Mouse (Mus musculus) MEL (cell line): Measurements from ENCODE around the gene Pknox1. TPM values are rescaled to one million over a fixed set of nuclear protein-coding genes. Genes with fewer than 3 reads are reported as not detected.

Experiments
- DNase-seq: peaks from one replicate; pipeline ENCODE4 v3.0.0; 2011; ENCODE audit warnings: low read depth, low spot score
- H3K27ac ChIP-seq: 2 replicates; pipeline ENCODE4 v1.5.1; 2012; ENCODE audit warnings: low read depth, mild to moderate bottlenecking, control low read depth, low read length, moderate library complexity; ENCODE audit not compliant: control insufficient read depth
- H3K27me3 ChIP-seq, 2 experiments: fragments of 150-350 bp in 1 of 2; sonication (generic) in 1 of 2; 2 replicates each; pipeline ENCODE4 v1.6.1; 2012; ENCODE audit warnings: low read length in 2 of 2, mild to moderate bottlenecking in 2 of 2, improper control_type of control experiment in 1 of 2, moderate library complexity in 1 of 2; ENCODE audit not compliant: insufficient read depth in 2 of 2, control insufficient read depth in 1 of 2
- H3K36me3 ChIP-seq, 2 experiments: 2 replicates each; pipeline ENCODE4 v1.6.1; 2012 to 2014; ENCODE audit warnings: low read length in 2 of 2, improper control_type of control experiment in 1 of 2, inconsistent platforms in 1 of 2, mild to moderate bottlenecking in 1 of 2; ENCODE audit not compliant: insufficient read depth in 2 of 2, control insufficient read depth in 1 of 2
- H3K4me1 ChIP-seq, 2 experiments: fragments of 150-350 bp in 1 of 2; sonication (generic) in 1 of 2; 2 replicates each; pipeline ENCODE4 v1.6.1; 2012; ENCODE audit warnings: low read length in 2 of 2, improper control_type of control experiment in 1 of 2, mild to moderate bottlenecking in 1 of 2; ENCODE audit not compliant: insufficient read depth in 2 of 2, control insufficient read depth in 1 of 2
- H3K4me3 ChIP-seq, 2 experiments: fragments of 150-350 bp in 1 of 2; sonication (generic) in 1 of 2; 2 replicates each; pipeline ENCODE4 v1.5.1; 2012; ENCODE audit warnings: low read depth in 2 of 2, low read length in 2 of 2, mild to moderate bottlenecking in 2 of 2, moderate library complexity in 2 of 2, control low read depth in 1 of 2, improper control_type of control experiment in 1 of 2; ENCODE audit not compliant: control insufficient read depth in 1 of 2, insufficient read depth in 1 of 2
- H3K79me2 ChIP-seq: 2 replicates; pipeline ENCODE4 v1.6.1; 2012; ENCODE audit warnings: mild to moderate bottlenecking, low read length, moderate library complexity; ENCODE audit not compliant: control insufficient read depth, poor library complexity, insufficient read depth
- H3K9ac ChIP-seq: 2 replicates; pipeline ENCODE4 v1.6.1; 2012; ENCODE audit warnings: low read depth, mild to moderate bottlenecking, control low read depth, low read length, moderate library complexity; ENCODE audit not compliant: control insufficient read depth, poor library complexity, severe bottlenecking
- H3K9me3 ChIP-seq: fragments of 150-350 bp; sonication (generic); replicated peaks from 2 replicates; pipeline ENCODE4 v1.6.1; 2012; ENCODE audit warnings: mild to moderate bottlenecking, low read length, improper control_type of control experiment, moderate library complexity; ENCODE audit not compliant: insufficient read depth
- E2F4 ChIP-seq: IDR thresholded peaks from 2 replicates; pipeline ENCODE4 v1.6.1; 2011; ENCODE audit warnings: low read depth, low read length, improper control_type of control experiment, borderline replicate concordance
- ELF1 ChIP-seq: IDR thresholded peaks from 2 replicates; pipeline ENCODE4 v1.6.1; 2014; ENCODE audit warnings: low read depth, mild to moderate bottlenecking, inconsistent platforms, low read length, improper control_type of control experiment, moderate library complexity
- ETS1 ChIP-seq: IDR thresholded peaks from 2 replicates; pipeline ENCODE4 v1.6.1; 2012; ENCODE audit warnings: low read depth, mild to moderate bottlenecking, inconsistent platforms, low read length, improper control_type of control experiment, moderate library complexity
- HCFC1 ChIP-seq: IDR thresholded peaks from 2 replicates; pipeline ENCODE4 v1.6.1; 2012; ENCODE audit warnings: low read depth, mild to moderate bottlenecking, inconsistent platforms, low read length, improper control_type of control experiment, moderate library complexity
- MAFK ChIP-seq: IDR thresholded peaks from 2 replicates; pipeline ENCODE4 v1.6.1; 2011; ENCODE audit warnings: low read depth, mild to moderate bottlenecking, low read length, improper control_type of control experiment, borderline replicate concordance
- MAX ChIP-seq: IDR thresholded peaks from 2 replicates; pipeline ENCODE4 v1.6.1; 2011; ENCODE audit warnings: low read length, improper control_type of control experiment
- MYB ChIP-seq: IDR thresholded peaks from 2 replicates; pipeline ENCODE4 v1.6.1; 2011; ENCODE audit warnings: mild to moderate bottlenecking, low read depth, low read length, improper control_type of control experiment
- MYC ChIP-seq: IDR thresholded peaks from 2 replicates; pipeline ENCODE4 v1.6.1; 2011; ENCODE audit warnings: low read depth, mild to moderate bottlenecking, low read length, improper control_type of control experiment, moderate library complexity
- NELFE ChIP-seq: IDR thresholded peaks from 2 replicates; pipeline ENCODE4 v1.6.1; 2011; ENCODE audit warnings: low read depth, low read length, improper control_type of control experiment
- NRF1 ChIP-seq: IDR thresholded peaks from 2 replicates; pipeline ENCODE4 v1.6.1; 2014; ENCODE audit warnings: low read depth, mild to moderate bottlenecking, inconsistent platforms, low read length, improper control_type of control experiment, moderate library complexity; ENCODE audit not compliant: poor library complexity, insufficient read depth, severe bottlenecking
- POLR2A ChIP-seq, 2 experiments: IDR thresholded peaks; 2 replicates each; pipeline ENCODE4 v1.6.1; 2011 to 2012; ENCODE audit warnings: low read length in 2 of 2, mild to moderate bottlenecking in 2 of 2, control low read depth in 1 of 2, improper control_type of control experiment in 1 of 2, low read depth in 1 of 2, moderate library complexity in 1 of 2; ENCODE audit not compliant: control insufficient read depth in 1 of 2, insufficient read depth in 1 of 2, poor library complexity in 1 of 2
- POLR2AphosphoS2 ChIP-seq: IDR thresholded peaks from 2 replicates; pipeline ENCODE4 v1.6.1; 2011; ENCODE audit warnings: low read length, improper control_type of control experiment
- SIN3A ChIP-seq: IDR thresholded peaks from 2 replicates; pipeline ENCODE4 v1.6.1; 2012; ENCODE audit warnings: low read length, improper control_type of control experiment, inconsistent platforms
- TBP ChIP-seq: IDR thresholded peaks from 2 replicates; pipeline ENCODE4 v1.8.0; 2011; ENCODE audit warnings: low read depth, low read length, improper control_type of control experiment
- TCF12 ChIP-seq: IDR thresholded peaks from 2 replicates; pipeline ENCODE4 v1.6.1; 2014; ENCODE audit warnings: low read depth, mild to moderate bottlenecking, inconsistent platforms, low read length, improper control_type of control experiment, moderate library complexity
- USF1 ChIP-seq: IDR thresholded peaks from 2 replicates; pipeline ENCODE4 v1.6.1; 2014; ENCODE audit warnings: low read depth, mild to moderate bottlenecking, inconsistent platforms, low read length, improper control_type of control experiment, moderate library complexity
- ZKSCAN1 ChIP-seq: IDR thresholded peaks from 2 replicates; pipeline ENCODE4 v1.6.1; 2012; ENCODE audit warnings: low read depth, mild to moderate bottlenecking, inconsistent platforms, low read length, improper control_type of control experiment, moderate library complexity
- ZMIZ1 ChIP-seq: IDR thresholded peaks from 2 replicates; pipeline ENCODE4 v1.6.1; 2012; ENCODE audit warnings: low read depth, mild to moderate bottlenecking, inconsistent platforms, low read length, improper control_type of control experiment, moderate library complexity
- polyA plus RNA-seq, 2 experiments: library from polyadenylated mRNA; stranded (reverse) in 1 of 2; unstranded in 1 of 2; fragments of >175 nt in 1 of 2; fragments of >200 nt in 1 of 2; gene quantifications; 2 replicates each; pipeline versions ENCODE4 v1.2.1 to v1.2.4; 2012; ENCODE audit warnings: low replicate concordance in 2 of 2, low read depth in 1 of 2; ENCODE audit not compliant: insufficient read length in 2 of 2, insufficient read depth in 1 of 2, missing spikeins in 1 of 2
- total RNA-seq: library from RNA; depleted of rRNA; stranded (reverse); fragments of 300-350 nt; gene quantifications from 2 replicates; pipeline ENCODE4 v1.2.3, GENCODE M21; 2012

Gene Pknox1
- total and polyA plus RNA-seq, 3 experiments, result 13.2 to 34.1 (median 13.6) TPM

DNA sequence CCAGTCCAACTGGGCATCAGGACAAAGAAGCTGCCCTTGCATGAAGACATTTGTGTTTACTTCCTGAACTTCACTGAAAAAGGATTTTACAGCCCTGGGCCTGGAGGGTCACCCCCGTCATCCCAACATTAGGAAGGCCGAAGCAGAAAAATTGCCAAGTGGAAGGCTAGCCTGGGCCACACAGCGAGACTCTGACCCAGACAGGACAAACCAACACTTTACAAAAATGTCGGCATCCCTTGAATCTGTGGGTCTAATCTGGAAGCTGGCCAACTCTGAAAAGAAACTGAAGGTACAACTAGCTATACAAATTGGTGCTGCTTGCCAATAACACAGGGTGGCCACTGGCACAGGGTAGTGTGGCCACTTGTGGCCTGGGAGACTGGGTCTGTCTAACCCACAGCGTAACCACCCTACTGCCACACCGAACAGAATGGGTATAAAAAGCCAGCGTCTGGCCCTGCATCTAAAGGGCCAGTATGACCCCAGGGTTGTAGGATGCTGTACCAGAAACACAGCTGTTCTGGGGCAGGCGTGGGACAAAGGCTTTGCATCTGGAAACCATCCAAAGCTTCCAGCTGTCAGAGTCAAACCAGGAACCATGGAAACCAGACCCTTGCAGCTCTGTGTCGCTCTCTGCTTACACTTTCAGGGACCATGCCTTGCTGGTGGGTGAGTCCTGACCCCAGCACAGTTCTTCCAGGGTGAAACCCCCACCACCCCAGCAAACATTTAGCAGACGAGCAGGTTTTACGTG lies 7.2 kb upstream of the Pknox1 start:
- Histone ChIP-seq H3K9me3 (no peaks in the 10 kb centered on the region), H3K9ac (peak overlapping the region; percentile 37), H3K27me3 (no peaks in the 10 kb centered on the region), H3K79me2 (peaks cover 16% of the 10 kb centered on the region), H3K4me3 (peak overlapping the region in 1 of 2 experiments; percentile 6; a peak in 1 of 4 replicates), H3K4me1 (peaks cover 0 to 14% of the 10 kb centered on the region in 2 experiments; a peak in 3 of 4 replicates), H3K36me3 (peaks cover 0 to 9% of the 10 kb centered on the region in 2 experiments; a peak in 1 of 4 replicates), H3K27ac (no peak overlapping the region)
- TF ChIP-seq NELFE, result no peak
- no peak for DNase-seq

GRCm38 (mm10) chr17:31557947-31558542 lies 6.5 kb upstream of the Pknox1 start:
- peak overlapping the region; percentile 51 to 68; a peak in 3 of 4 replicates for H3K4me3 ChIP-seq
- peaks cover 0 to 14% of the 10 kb centered on the region in 2 experiments; a peak in 3 of 4 replicates for H3K4me1 ChIP-seq
- no peaks in the 10 kb centered on the region for H3K9me3 ChIP-seq
- H3K9ac ChIP-seq, result peak overlapping the region; percentile 84
- H3K27me3 ChIP-seq, result no peaks in the 10 kb centered on the region
- H3K79me2 ChIP-seq, result peaks cover 16% of the 10 kb centered on the region
- DNase-seq, result peak; percentile 58
- H3K36me3 ChIP-seq, result peaks cover 0 to 9% of the 10 kb centered on the region in 2 experiments; a peak in 1 of 4 replicates
- H3K27ac ChIP-seq, result peak overlapping the region; percentile 14; the same call in 1 of the 2 replicates
- TF ChIP-seq POLR2A (IDR thresholded peaks at IDR 0.05; ENCODE audit: control insufficient read depth in 1 of 2, insufficient read depth in 1 of 2, low read depth in 1 of 2, low read length in 2 of 2, poor library complexity in 1 of 2), result peak; percentile 32 to 77; a peak in 3 of 4 replicates
- peak; percentile 21; the same call in 1 of the 2 replicates for TF ChIP-seq SIN3A
- TF ChIP-seq MYC, result no peak
- 0 out of 2 replicates have a peak, but pooled peaks have one; percentile 39 for TF ChIP-seq POLR2AphosphoS2
- peak; percentile 52 for TF ChIP-seq NELFE
- TF ChIP-seq ZMIZ1, result peak; percentile 44; the same call in 1 of the 2 replicates
- peak; percentile 64 for TF ChIP-seq HCFC1
- peak; percentile 76; the same call in 1 of the 2 replicates for TF ChIP-seq TBP
- no peak for TF ChIP-seq MAFK
- no peak for TF ChIP-seq ETS1

DNA sequence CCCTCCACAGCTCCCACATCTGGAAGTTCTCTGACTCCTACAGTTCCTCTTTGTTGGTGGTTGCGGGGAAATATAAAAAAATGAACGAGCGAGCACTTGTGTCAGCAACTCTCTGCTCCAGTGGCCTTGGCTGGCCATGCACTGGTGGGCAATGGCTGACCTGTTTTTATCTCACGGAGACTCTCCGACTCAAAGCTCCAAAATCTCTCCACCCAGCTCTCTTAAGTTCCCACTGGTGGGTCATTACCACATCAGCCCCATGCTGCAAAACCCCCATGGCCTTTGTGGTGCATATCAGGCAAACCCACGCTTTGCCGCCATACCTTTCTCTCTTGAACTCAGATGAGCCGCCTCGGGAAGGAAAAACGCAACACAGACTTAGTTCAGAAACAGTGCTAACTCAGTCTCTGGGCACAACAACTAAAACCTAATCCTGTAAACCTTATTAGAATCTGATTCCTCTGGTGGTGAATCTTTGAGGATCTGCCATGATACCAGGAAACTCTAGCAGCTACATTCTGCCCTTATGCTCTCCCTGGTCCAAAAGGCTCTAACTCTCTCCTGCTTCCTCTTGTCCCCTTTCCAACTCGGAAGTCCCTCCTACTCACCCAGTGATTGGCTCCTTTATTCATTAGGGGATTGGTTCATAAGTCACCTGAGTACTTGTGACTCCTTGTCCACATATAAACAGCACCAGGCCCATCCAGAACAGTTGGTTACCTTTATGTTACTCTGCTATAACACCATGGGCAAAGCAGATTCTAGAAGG lies 5.3 kb upstream of the Pknox1 start:
- H3K27me3 ChIP-seq, result no peaks in the 10 kb centered on the region
- peak overlapping the region; percentile 73 for H3K27ac ChIP-seq
- peaks cover 0 to 19% of the 10 kb centered on the region in 2 experiments; a peak in 3 of 4 replicates for H3K4me1 ChIP-seq
- peak overlapping the region; percentile 84 for H3K9ac ChIP-seq
- TF ChIP-seq POLR2AphosphoS2, result peak; percentile 79; the same call in 1 of the 2 replicates
- peak; percentile 61; the same call in 1 of the 2 replicates for TF ChIP-seq ZMIZ1
- peak; percentile 7; the same call in 1 of the 2 replicates for TF ChIP-seq MAX
- TF ChIP-seq NELFE, result peak; percentile 89
- no peak for TF ChIP-seq ZKSCAN1
- TF ChIP-seq USF1, result peak; percentile 71
- peak; percentile 97 for TF ChIP-seq TBP
- peak; percentile 39 for TF ChIP-seq SIN3A
- TF ChIP-seq HCFC1, result peak; percentile 66
- 0 out of 2 replicates have a peak, but pooled peaks have one; percentile 29 for TF ChIP-seq TCF12
- peak; percentile 57; the same call in 1 of the 2 replicates for TF ChIP-seq ELF1
- TF ChIP-seq POLR2A (IDR thresholded peaks at IDR 0.05; ENCODE audit: control insufficient read depth in 1 of 2, insufficient read depth in 1 of 2, low read depth in 1 of 2, low read length in 2 of 2, poor library complexity in 1 of 2), result peak; percentile 35 to 94; a peak in 2 of 4 replicates
- no peak for TF ChIP-seq E2F4
- no peak for TF ChIP-seq NRF1
- TF ChIP-seq MYB, result no peak
- no peaks in the 10 kb centered on the region for H3K9me3 ChIP-seq
- DNase-seq, result peak; percentile 85
- peaks cover 0 to 14% of the 10 kb centered on the region in 2 experiments; a peak in 2 of 4 replicates for H3K36me3 ChIP-seq
- H3K4me3 ChIP-seq, result peak overlapping the region; percentile 51 to 68
- peaks cover 22% of the 10 kb centered on the region for H3K79me2 ChIP-seq
